Mouse (Mus musculus): ENCODE results near the gene Sgpl1. TPM values are rescaled to one million over a fixed set of nuclear protein-coding genes. Genes with fewer than 3 reads are reported as not detected.

The Sgpl1 gene
- polyA plus RNA-seq, 1 experiment = 13.1 TPM

- Histone ChIP-seq H3K4me1 (ENCODE audit: control insufficient read depth, insufficient read depth, low read length) (no peaks in the 10 kb centered on the region; the same call in 1 of the 2 replicates), H3K36me3 (ENCODE audit: control insufficient read depth, insufficient read depth, low read length) (no peaks in the 10 kb centered on the region), H3K27ac (ENCODE audit: control insufficient read depth, insufficient read depth, low read depth, low read length) (no peak overlapping the region), H3K4me3 (ENCODE audit: control insufficient read depth, low read depth, low read length) (no peak overlapping the region), H3K27me3 (ENCODE audit: control insufficient read depth, insufficient read depth, low read length) (no peaks in the 10 kb centered on the region)
- TF ChIP-seq CTCF (IDR thresholded peaks at IDR 0.05; ENCODE audit: control insufficient read depth, insufficient read depth, insufficient replicate concordance, low read depth, low read length) = no peak
- no peak for TF ChIP-seq POLR2A (IDR thresholded peaks at IDR 0.05; ENCODE audit: control insufficient read depth, low read depth, low read length)
Measured at GRCm38 (mm10) chr10:61056661-61057060, 90.8 kb downstream of the Sgpl1 start.

- Histone ChIP-seq H3K4me3 (ENCODE audit: control insufficient read depth, low read depth, low read length) (no peak overlapping the region), H3K27me3 (ENCODE audit: control insufficient read depth, insufficient read depth, low read length) (no peaks in the 10 kb centered on the region), H3K4me1 (ENCODE audit: control insufficient read depth, insufficient read depth, low read length) (no peaks in the 10 kb centered on the region; the same call in 1 of the 2 replicates), H3K27ac (ENCODE audit: control insufficient read depth, insufficient read depth, low read depth, low read length) (no peak overlapping the region), H3K36me3 (ENCODE audit: control insufficient read depth, insufficient read depth, low read length) (no peaks in the 10 kb centered on the region)
- TF ChIP-seq CTCF (IDR thresholded peaks at IDR 0.05; ENCODE audit: control insufficient read depth, insufficient read depth, insufficient replicate concordance, low read depth, low read length) (peak; percentile 97), POLR2A (IDR thresholded peaks at IDR 0.05; ENCODE audit: control insufficient read depth, low read depth, low read length) (no peak)
Measured at GRCm38 (mm10) chr10:61051993-61052613, 95.4 kb downstream of the Sgpl1 start.

Other genes with a start within 250 kb of the Sgpl1 start
- gene Pcbd1, start 58.4 kb downstream of the Sgpl1 start, polyA plus RNA-seq (2012; rRNA removed) = 0.28 and 0.76 TPM in 2 replicates
- gene Tbata, start 24.3 kb upstream of the Sgpl1 start, polyA plus RNA-seq (2012; rRNA removed) = 590 and 599 TPM in 2 replicates
- 0.61 and 0.77 TPM in 2 replicates for gene Adamts14, start 125.7 kb upstream of the Sgpl1 start, polyA plus RNA-seq (2012; rRNA removed)
- not detected in 2 replicates for gene Prf1, start 150.1 kb upstream of the Sgpl1 start, polyA plus RNA-seq (2012; rRNA removed)
- gene Pald1, start 235.8 kb upstream of the Sgpl1 start, polyA plus RNA-seq (2012; rRNA removed) = 6.7 and 7.5 TPM in 2 replicates

Measured in testis, adult 2 months (tissue).